Comparison of ENCODE assay signal across 13 mouse cellular contexts in the genomic region with DNA sequence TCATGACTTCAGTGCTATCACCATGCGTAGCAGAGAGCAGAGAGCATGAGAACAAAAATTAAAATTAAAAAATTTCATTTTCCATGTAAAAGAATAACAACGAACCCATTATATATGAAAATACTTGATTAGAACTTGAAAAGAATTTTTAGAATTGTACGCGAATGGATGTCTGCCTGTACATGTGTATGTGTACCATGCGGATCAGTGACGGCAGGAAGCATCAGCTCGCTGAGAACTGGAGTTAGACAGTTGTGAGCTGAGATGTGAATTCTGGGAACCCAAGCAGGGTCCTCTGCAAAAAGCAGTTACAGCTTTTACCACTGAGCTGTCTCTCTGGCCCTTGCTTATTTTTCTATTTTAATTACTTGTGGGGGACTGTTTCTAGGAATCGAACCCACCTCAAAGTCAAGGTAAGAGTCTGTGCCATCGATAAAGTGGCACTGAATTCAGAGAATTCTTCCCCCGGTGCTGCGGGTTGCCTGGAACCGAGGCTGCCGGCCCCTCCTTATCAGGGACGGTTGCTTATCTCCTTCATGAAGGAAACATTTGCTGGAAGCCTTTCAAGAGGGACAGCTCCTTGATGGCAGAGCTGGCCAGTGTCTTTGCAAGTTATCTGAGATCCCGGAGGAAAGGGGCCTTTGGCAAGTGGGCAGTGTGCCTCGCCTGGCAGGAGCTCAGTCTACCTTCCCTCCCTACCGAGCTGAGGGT. TPM values are rescaled to one million over a fixed set of nuclear protein-coding genes. Genes with fewer than 3 reads are reported as not detected.
DNase-seq lines count a peak whose midpoint lies in the region; ATAC-seq and TF ChIP-seq lines count a peak whose summit lies in the region.
"Had no signal": no experiment of that assay in that cellular context is flagged by ENCODE, and none has a peak within 500 bp of the region (broad histone marks: within the 10 kb centered on the region; RNA-seq: fewer than 3 reads in every experiment).

No protein-coding gene starts in this region.

- peak overlapping the region; percentile 24 for H3K4me3 ChIP-seq in heart, embryonic 13.5 days
- peak overlapping the region; percentile 71 for H3K4me3 ChIP-seq in G1E (ENCODE audit: low read depth, low read length)
- peak overlapping the region; percentile 69 to 95 for H3K4me3 ChIP-seq in liver, embryonic 14.5 days (ENCODE audit: insufficient read depth in 1 of 2, low read depth in 2 of 2, low read length in 2 of 2)
- H3K4me3 ChIP-seq: limb, embryonic 12.5 days had no signal

- H3K36me3 ChIP-seq in heart, embryonic 13.5 days, result no peaks in the 10 kb centered on the region
- H3K36me3 ChIP-seq in G1E (replicated peaks), result peaks cover 13% of the 10 kb centered on the region
- H3K36me3 ChIP-seq in liver, embryonic 14.5 days (replicated peaks; ENCODE audit: control insufficient read depth, insufficient read depth, low read depth), result no peaks in the 10 kb centered on the region
- H3K36me3 ChIP-seq: limb, embryonic 12.5 days had no signal

- H3K4me1 ChIP-seq in heart, embryonic 13.5 days, result peaks cover 51% of the 10 kb centered on the region
- peaks cover 73% of the 10 kb centered on the region for H3K4me1 ChIP-seq in G1E (ENCODE audit: insufficient read depth, low read depth, low read length)
- H3K4me1 ChIP-seq in liver, embryonic 14.5 days (replicated peaks; ENCODE audit: control insufficient read depth in 2 of 2, insufficient read depth in 2 of 2, low read length in 1 of 2), result peaks cover 51 to 63% of the 10 kb centered on the region in 2 experiments

- no peaks in the 10 kb centered on the region for H3K9me3 ChIP-seq in heart, embryonic 13.5 days
- H3K9me3 ChIP-seq in G1E (replicated peaks), result no peaks in the 10 kb centered on the region
- no peaks in the 10 kb centered on the region for H3K9me3 ChIP-seq in liver, embryonic 14.5 days (ENCODE audit: control insufficient read depth, low read length)
- H3K9me3 ChIP-seq: limb, embryonic 12.5 days had no signal

- no peak for DNase-seq in heart, postnatal 4 days
- DNase-seq in G1E (ENCODE audit: low spot score), result peak; percentile 64
- DNase-seq in c-Kit-positive CD71-positive TER-119-positive erythroid progenitor cells, embryonic 14.5 days (ENCODE audit: low spot score), result peak; percentile 88
- peak; percentile 67 to 86 (median 73) for DNase-seq in liver, embryonic 14.5 days (ENCODE audit: low read depth in 3 of 3, low spot score in 3 of 3)
- DNase-seq in layer of hippocampus, postnatal 25 days (ENCODE audit: extremely low spot score in 1 of 2, low spot score in 1 of 2), result no peak
- no peak for DNase-seq in neural tube, embryonic 10.5 days (ENCODE audit: extremely low spot score, low spot score)
- DNase-seq: adrenal gland, postnatal 14 days; cerebellum, adult 18-20 months; gastrocnemius, postnatal 36 days; thymus, postnatal 25 days had no signal

- H3K9ac ChIP-seq in heart, embryonic 13.5 days, result peak overlapping the region; percentile 6; the same call in 1 of the 2 replicates
- H3K9ac ChIP-seq in liver, embryonic 14.5 days (replicated peaks), result peak overlapping the region; percentile 98
- H3K9ac ChIP-seq: limb, embryonic 12.5 days had no signal

- H3K4me2 ChIP-seq in heart, embryonic 13.5 days, result peak overlapping the region; percentile 34
- H3K4me2 ChIP-seq in liver, embryonic 14.5 days (ENCODE audit: low read depth), result peak overlapping the region; percentile 92
- H3K4me2 ChIP-seq: limb, embryonic 12.5 days had no signal

- peak; percentile 82 for TF ChIP-seq EP300 in liver, embryonic 14.5 days (IDR thresholded peaks at IDR 0.05; ENCODE audit: low read depth)

- ATAC-seq in heart, embryonic 13.5 days (ENCODE audit: extremely low read depth, insufficient number of reproducible peaks, low FRiP score, low TSS enrichment), result no peak; the same call in 1 of the 2 replicates
- peak; percentile 54 for ATAC-seq in G1E (ENCODE audit: extremely low read depth, insufficient number of reproducible peaks, low FRiP score, poor library complexity, severe bottlenecking)
- peak; percentile 78 for ATAC-seq in liver, embryonic 14.5 days (ENCODE audit: insufficient read depth)
- ATAC-seq: forebrain, embryonic 16.5 days had no signal

- no peaks in the 10 kb centered on the region for H3K27me3 ChIP-seq in heart, embryonic 13.5 days (replicated peaks)
- H3K27me3 ChIP-seq in G1E (ENCODE audit: insufficient read depth, low read length), result no peaks in the 10 kb centered on the region
- no peaks in the 10 kb centered on the region for H3K27me3 ChIP-seq in liver, embryonic 14.5 days (ENCODE audit: control insufficient read depth, insufficient read depth, low read length)

- peak overlapping the region; percentile 76 for H3K27ac ChIP-seq in heart, embryonic 13.5 days (replicated peaks)
- H3K27ac ChIP-seq in liver, embryonic 14.5 days, result peak overlapping the region; percentile 97
- H3K27ac ChIP-seq: limb, embryonic 12.5 days had no signal

- TF ChIP-seq CTCF in G1E (IDR thresholded peaks at IDR 0.05; ENCODE audit: low read depth, low read length), result no peak
- no peak for TF ChIP-seq CTCF in liver, embryonic 14.5 days (IDR thresholded peaks at IDR 0.05; ENCODE audit: low read depth)

- WGBS in heart, embryonic 13.5 days, result 27% methylated on average over 17 of the region's 17 CpGs
- 12% methylated on average over 17 of the region's 17 CpGs for WGBS in liver, embryonic 14.5 days (ENCODE audit: insufficient replicate concordance)

RNA-seq across cellular contexts. Expression of a gene that starts 48.9 kb away (rescaled TPM):
- polyA plus RNA-seq in heart, embryonic 13.5 days (2015; fragmentation: Nextera tagmentation; extraction: Ambion mirVana), result 18.4 and 22.2 TPM in 2 replicates
- 10 to 100 TPM; 68.6 to 78.1 TPM for total RNA-seq in heart, postnatal 4 days (2021)
- 45.3 and 59.2 TPM in 2 replicates for total RNA-seq in G1E (2014; fragmentation: Nextera tagmentation)
- total RNA-seq in G1E (2017), result 42.3 and 46.1 TPM in 2 replicates
- polyA plus RNA-seq in G1E (2012), result 49.7 and 61.2 TPM in 2 replicates
- 8.1 and 8.2 TPM in 2 replicates for polyA plus RNA-seq in liver, embryonic 14.5 days (2012; rRNA removed)
- 5.0 and 6.0 TPM in 2 replicates for polyA plus RNA-seq in liver, embryonic 14.5 days (2014; fragmentation: Nextera tagmentation; extraction: Ambion mirVana)
- total RNA-seq in layer of hippocampus, postnatal 25 days (2021), result 10 to 100 TPM; 14.0 to 17.2 TPM

Comparison
In these comparisons a context has a peak if more than half of its experiments do, and no peak if none do; other contexts are left out.
1. H3K4me3 ChIP-seq: peak in every context shown above with its lines; median percentile 82 in liver, embryonic 14.5 days; 71 in G1E; 24 in heart, embryonic 13.5 days.
2. DNase-seq: peak in G1E (single experiment), c-Kit-positive CD71-positive TER-119-positive erythroid progenitor cells, embryonic 14.5 days (single experiment) and liver, embryonic 14.5 days (3 of 3); none in heart, postnatal 4 days (single experiment), layer of hippocampus, postnatal 25 days (0 of 2) and neural tube, embryonic 10.5 days (single experiment).